Mouse (Mus musculus) neural tube, embryonic 11.5 days (tissue): ENCODE measurements around the gene Paqr6. TPM values are rescaled to one million over a fixed set of nuclear protein-coding genes. Genes with fewer than 3 reads are reported as not detected.

ENCODE experiments used
- ATAC-seq: fragments of 200-750 bp; cut with Nextera tagmentation; 2 replicates; pipeline ENCODE4 v1.8.0; 2017; ENCODE audit warnings: moderate number of reproducible peaks, mild to moderate bottlenecking, moderate TSS enrichment, moderate library complexity; ENCODE audit not compliant: insufficient read depth, low FRiP score, low TSS enrichment
- DNase-seq: peaks from one replicate; pipeline ENCODE4 v3.0.0-alpha.2; 2015; ENCODE audit warnings: low spot score
- H3K27ac ChIP-seq: fragments of 300-500 bp; sonication (generic); 2 replicates; pipeline ENCODE4 v1.5.1; 2014; ENCODE audit warnings: low read depth, mild to moderate bottlenecking, low read length
- H3K27me3 ChIP-seq: fragments of 300-500 bp; sonication (generic); 2 replicates; pipeline ENCODE4 v1.6.1; 2014; ENCODE audit warnings: mild to moderate bottlenecking, low read length, mixed read lengths; ENCODE audit not compliant: control insufficient read depth, insufficient read depth
- H3K36me3 ChIP-seq: fragments of 300-500 bp; sonication (generic); 2 replicates; pipeline ENCODE4 v1.6.1; 2014; ENCODE audit warnings: mild to moderate bottlenecking, low read length, moderate library complexity, mixed read lengths; ENCODE audit not compliant: control insufficient read depth, insufficient read depth
- H3K4me1 ChIP-seq: fragments of 300-500 bp; sonication (generic); 2 replicates; pipeline ENCODE4 v1.6.1; 2014; ENCODE audit warnings: low read length, mixed read lengths; ENCODE audit not compliant: control insufficient read depth, insufficient read depth
- H3K4me2 ChIP-seq: fragments of 300-500 bp; sonication (generic); 2 replicates; pipeline ENCODE4 v1.6.1; 2014; ENCODE audit warnings: low read depth, mild to moderate bottlenecking, moderate library complexity
- H3K4me3 ChIP-seq: fragments of 300-500 bp; sonication (generic); 2 replicates; pipeline ENCODE4 v1.5.1; 2014; ENCODE audit warnings: low read depth, low read length
- H3K9ac ChIP-seq: fragments of 300-500 bp; sonication (generic); 2 replicates; pipeline ENCODE4 v1.6.1; 2014; ENCODE audit warnings: mild to moderate bottlenecking, low read length
- H3K9me3 ChIP-seq: fragments of 300-500 bp; sonication (generic); 2 replicates; pipeline ENCODE4 v1.6.1; 2016; ENCODE audit warnings: low read length; ENCODE audit not compliant: control insufficient read depth
- WGBS: fragments of 180-500 bp; shearing (Covaris S2); extraction: QIAGEN DNeasy Blood & Tissue Kit; methylation state at CpG from one replicate; pipeline ENCODE4 v1.1.7; 2014; 5-methylcytosine and 5-hydroxymethylcytosine counted together
- polyA plus RNA-seq: library from polyadenylated mRNA; unstranded; fragments of >200 nt; fragmentation: Nextera tagmentation; extraction: Ambion mirVana; gene quantifications from 2 replicates; pipeline ENCODE4 v1.2.1, GENCODE M21; 2014

Paqr6 gene
- polyA plus RNA-seq, 1 experiment from 2014 or later: 1.1 TPM

DNA sequence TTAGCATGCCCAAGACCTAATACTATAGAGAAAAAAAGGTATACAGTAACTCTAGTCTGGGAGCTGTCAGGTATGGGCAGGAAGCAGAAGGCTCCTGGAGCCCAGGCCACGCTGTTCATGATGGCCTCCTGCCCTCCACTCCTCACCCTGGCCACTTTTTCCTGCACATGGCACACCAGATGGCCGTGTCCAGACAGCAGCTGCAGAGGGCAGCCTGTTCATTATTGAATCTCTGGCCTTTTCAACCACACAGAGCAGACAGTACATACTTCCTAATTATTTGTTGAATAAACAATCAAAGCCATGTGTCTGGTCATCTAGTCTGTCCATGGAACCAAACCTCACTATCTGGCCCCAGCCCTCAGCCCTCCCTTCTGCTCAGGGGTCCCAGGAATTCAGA, 34.3 kb downstream of the Paqr6 start:
- ATAC-seq (no peak), DNase-seq (no peak)
- no peak overlapping the region for H3K27ac ChIP-seq
- no peak overlapping the region for H3K9ac ChIP-seq
- peaks cover 2% of the 10 kb centered on the region; the same call in 1 of the 2 replicates for H3K36me3 ChIP-seq
- no peaks in the 10 kb centered on the region for H3K4me1 ChIP-seq
- no peaks in the 10 kb centered on the region for H3K27me3 ChIP-seq
- H3K9me3 ChIP-seq: no peaks in the 10 kb centered on the region
- WGBS: 88% methylated on average over 2 of the region's 2 CpGs
- no peak overlapping the region for H3K4me2 ChIP-seq
- no peak overlapping the region for H3K4me3 ChIP-seq

DNA sequence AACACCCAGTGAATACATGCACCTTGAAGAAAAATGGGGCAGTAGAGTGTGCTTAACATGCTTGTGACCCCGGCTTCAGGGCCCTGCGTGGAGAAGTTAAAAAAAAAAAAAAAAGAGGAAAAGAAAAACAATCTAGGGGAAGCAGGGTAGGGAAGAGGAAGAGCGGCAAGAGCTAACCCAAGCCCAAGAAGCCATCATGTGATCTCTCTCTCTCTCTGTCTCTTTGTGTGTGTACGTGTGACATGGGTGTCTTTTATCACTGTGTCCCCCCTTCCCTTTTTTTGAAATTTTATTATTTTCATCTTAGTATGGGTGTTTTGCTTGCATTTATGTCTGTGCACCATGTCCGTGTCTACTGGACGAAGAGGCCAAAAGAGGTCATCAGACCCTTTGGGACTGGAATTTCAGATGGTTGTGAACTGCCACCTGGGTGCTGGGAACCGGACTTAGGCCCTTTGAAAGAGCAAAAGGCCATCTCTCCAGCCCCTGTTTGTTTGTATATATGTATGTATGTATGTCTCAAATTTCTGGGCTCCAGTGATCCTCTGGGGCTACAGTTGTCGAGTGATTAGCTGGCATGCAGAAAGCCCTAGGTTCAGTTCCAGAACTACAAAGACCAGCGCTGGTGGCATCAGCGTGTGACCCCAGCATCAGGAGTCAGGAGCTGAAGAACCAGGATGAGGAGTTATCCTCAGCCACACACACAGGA, 39.3 kb downstream of the Paqr6 start:
- Histone ChIP-seq H3K36me3 (peaks cover 2% of the 10 kb centered on the region; the same call in 1 of the 2 replicates), H3K4me3 (no peak overlapping the region), H3K27ac (no peak overlapping the region), H3K27me3 (no peaks in the 10 kb centered on the region), H3K4me2 (no peak overlapping the region), H3K9me3 (no peaks in the 10 kb centered on the region), H3K9ac (no peak overlapping the region), H3K4me1 (0 out of 2 replicates have a peak, but pooled peaks cover 2% of the 10 kb centered on the region)
- no peak for ATAC-seq
- 92% methylated on average over 10 of the region's 10 CpGs for WGBS
- no peak for DNase-seq

DNA sequence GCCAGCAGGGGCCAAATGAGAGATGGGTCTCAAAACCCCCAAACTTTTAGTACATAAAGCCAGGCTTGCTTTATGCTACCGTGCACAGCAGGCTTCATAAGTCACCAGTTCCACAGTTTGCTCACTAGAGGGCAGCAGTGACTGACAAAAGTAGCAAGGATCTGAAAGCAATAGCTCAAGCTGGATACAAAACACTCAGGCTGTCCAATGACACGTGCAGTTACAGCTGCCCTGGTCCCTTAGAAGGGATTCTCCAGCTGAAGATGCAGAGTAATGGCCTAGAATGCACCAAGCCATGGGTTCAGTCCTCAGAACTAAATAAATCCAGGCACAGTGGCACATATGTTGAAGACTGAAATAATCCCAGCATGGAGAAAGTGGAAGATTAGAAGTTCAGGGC, 42.7 kb downstream of the Paqr6 start:
- ATAC-seq: no peak
- 4% methylated on average over 2 of the region's 2 CpGs for WGBS
- no peak overlapping the region for H3K27ac ChIP-seq

DNA sequence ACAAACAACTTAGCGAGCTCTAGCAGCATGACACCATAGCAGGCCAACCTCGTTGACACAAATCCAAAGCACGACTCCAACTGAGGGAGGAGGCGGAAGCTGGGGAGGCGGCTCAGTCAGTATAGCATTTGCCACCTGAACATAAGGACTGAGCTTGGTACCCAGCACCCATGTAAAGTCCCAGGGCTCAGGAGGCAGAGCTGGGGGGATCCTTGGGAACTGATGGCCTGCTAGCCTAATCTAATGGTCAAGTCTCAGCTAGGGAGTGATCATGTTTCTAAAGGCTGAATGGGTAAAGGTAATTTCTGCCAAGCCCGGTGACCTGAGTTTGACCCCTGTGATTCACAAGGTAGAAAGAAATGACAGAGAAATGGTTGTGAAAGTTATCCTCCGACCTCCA, 43.1 kb downstream of the Paqr6 start:
- DNase-seq (no peak), ATAC-seq (no peak)
- Histone ChIP-seq H3K9me3 (no peaks in the 10 kb centered on the region), H3K4me2 (no peak overlapping the region), H3K9ac (no peak overlapping the region), H3K4me3 (no peak overlapping the region), H3K36me3 (no peaks in the 10 kb centered on the region; the same call in 1 of the 2 replicates), H3K27ac (no peak overlapping the region), H3K27me3 (no peaks in the 10 kb centered on the region), H3K4me1 (peaks cover 3% of the 10 kb centered on the region; the same call in 1 of the 2 replicates)
- 54% methylated on average over 7 of the region's 7 CpGs for WGBS

More for the DNA sequence above, 42.7 kb downstream of the Paqr6 start:
- Histone ChIP-seq H3K9ac (no peak overlapping the region), H3K4me1 (peaks cover 3% of the 10 kb centered on the region; the same call in 1 of the 2 replicates), H3K36me3 (peaks cover 2% of the 10 kb centered on the region; the same call in 1 of the 2 replicates), H3K27me3 (no peaks in the 10 kb centered on the region), H3K4me3 (no peak overlapping the region), H3K4me2 (no peak overlapping the region), H3K9me3 (no peaks in the 10 kb centered on the region)
- DNase-seq: peak; percentile 78

DNA sequence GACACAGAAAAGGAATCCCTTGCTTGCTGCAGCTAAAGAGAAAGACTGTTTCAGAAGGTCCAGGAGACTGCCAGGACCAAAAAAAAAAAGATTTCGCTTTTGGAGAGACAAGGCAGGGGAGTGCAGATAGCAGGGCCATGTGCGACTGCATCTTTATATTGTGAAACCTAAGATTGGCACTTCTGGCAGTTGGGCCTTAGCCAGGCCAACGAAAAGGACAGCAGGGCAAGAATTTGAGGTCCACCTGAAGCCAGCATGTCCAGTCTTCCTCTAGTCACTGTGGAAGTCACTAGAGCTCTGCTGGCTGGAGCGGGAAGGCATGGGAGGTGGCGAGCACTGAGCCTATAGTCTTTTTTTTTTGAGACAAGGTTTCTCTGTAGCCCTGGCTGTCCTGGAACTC, 44.6 kb downstream of the Paqr6 start:
- Histone ChIP-seq H3K9me3 (no peaks in the 10 kb centered on the region), H3K4me2 (peak overlapping the region; percentile 70), H3K27ac (no peak overlapping the region), H3K4me3 (peak overlapping the region; percentile 60), H3K9ac (peak overlapping the region; percentile 84; the same call in 1 of the 2 replicates), H3K4me1 (peaks cover 3% of the 10 kb centered on the region; the same call in 1 of the 2 replicates), H3K36me3 (no peaks in the 10 kb centered on the region; the same call in 1 of the 2 replicates), H3K27me3 (no peaks in the 10 kb centered on the region)
- 73% methylated on average over 5 of the region's 5 CpGs for WGBS
- DNase-seq (no peak), ATAC-seq (no peak)

DNA sequence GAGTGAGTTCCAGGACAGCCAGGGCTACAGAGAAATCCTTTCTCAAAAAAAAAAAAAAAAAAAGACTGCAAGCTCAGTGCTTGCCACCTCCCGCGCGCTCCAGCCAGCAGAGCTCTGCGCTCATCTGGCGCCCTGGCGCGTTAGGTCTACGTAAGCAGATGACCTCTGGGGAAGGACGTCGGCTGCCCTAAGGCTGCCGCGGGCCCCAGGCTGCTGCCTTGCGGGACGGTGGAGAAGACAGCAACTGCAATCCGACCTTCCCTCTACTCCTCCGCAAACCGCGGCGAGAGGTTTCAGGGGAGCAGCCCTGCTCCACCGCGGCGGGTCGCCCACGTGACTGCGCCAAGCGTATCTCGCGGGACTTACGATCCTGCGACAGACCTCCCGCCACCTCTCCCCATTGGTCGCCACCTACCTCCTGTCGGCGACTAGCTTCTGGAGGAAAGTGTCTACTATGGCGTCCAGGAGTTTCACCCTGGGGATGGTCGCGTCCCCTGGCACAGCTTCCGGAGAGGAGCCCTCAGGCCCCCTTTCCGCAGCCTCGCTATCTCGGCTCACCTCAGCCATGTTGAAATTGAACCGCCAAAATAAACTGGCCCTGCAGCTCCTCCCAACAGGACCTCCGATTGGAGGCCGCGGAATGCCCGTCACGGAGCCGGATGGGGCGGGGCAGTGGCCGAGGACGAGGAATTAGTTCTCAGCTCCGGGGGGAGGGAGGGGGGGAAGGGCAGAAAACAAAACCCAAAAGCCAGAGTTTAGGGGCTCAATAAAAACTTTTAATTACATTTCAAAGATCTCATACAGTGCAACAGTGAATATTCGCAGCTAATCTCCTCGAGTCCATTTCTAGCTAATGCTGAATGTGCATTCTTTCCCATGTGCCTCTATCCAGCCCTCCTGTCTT, 45.6 kb downstream of the Paqr6 start, which contains the start of gene Pmf1:
Pmf1 (minus strand) TSS at position 591 of the 904 bp plus-strand sequence.
- ATAC-seq (peak; percentile 90), DNase-seq (peak; percentile 92)
- Histone ChIP-seq H3K4me3 (peak within 1 kb of the TSS; percentile 60), H3K4me2 (peak within 1 kb of the TSS; percentile 70), H3K9me3 (no peaks in the 10 kb centered on the region), H3K27ac (peak within 1 kb of the TSS; percentile 81), H3K36me3 (peaks cover 2% of the 10 kb centered on the region; the same call in 1 of the 2 replicates), H3K4me1 (peaks cover 3% of the 10 kb centered on the region; the same call in 1 of the 2 replicates), H3K27me3 (no peaks in the 10 kb centered on the region), H3K9ac (peak within 1 kb of the TSS; percentile 84)
- WGBS: under 1% methylated on average over 53 of the region's 54 CpGs

DNA sequence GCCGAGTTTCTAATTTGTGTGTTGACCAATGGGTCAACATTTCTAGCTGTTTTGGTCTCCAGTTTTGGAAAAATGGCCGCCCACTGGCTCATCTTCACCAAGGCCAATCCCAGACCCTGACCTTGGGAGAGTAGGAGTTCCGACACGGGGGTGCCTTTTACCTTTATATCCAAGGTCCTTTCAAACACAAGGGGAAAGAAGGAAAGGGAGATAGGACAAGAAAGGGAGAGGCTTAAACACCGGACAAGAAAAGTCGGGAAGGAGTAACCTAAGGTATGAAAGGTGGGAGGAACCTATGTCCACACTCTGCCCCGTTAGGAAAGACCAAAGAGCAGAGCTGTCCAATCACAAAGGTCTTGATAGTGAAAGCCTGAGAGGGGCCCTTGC, 46.3 kb downstream of the Paqr6 start:
- peaks cover 4% of the 10 kb centered on the region; the same call in 1 of the 2 replicates for H3K36me3 ChIP-seq
- H3K27me3 ChIP-seq: no peaks in the 10 kb centered on the region
- WGBS: 24% methylated on average over 7 of the region's 7 CpGs
- H3K9me3 ChIP-seq: no peaks in the 10 kb centered on the region
- H3K27ac ChIP-seq: no peak overlapping the region
- H3K9ac ChIP-seq: no peak overlapping the region
- peak overlapping the region; percentile 70 for H3K4me2 ChIP-seq
- peaks cover 3% of the 10 kb centered on the region; the same call in 1 of the 2 replicates for H3K4me1 ChIP-seq
- no peak for DNase-seq
- ATAC-seq: no peak
- H3K4me3 ChIP-seq: peak overlapping the region; percentile 60

DNA sequence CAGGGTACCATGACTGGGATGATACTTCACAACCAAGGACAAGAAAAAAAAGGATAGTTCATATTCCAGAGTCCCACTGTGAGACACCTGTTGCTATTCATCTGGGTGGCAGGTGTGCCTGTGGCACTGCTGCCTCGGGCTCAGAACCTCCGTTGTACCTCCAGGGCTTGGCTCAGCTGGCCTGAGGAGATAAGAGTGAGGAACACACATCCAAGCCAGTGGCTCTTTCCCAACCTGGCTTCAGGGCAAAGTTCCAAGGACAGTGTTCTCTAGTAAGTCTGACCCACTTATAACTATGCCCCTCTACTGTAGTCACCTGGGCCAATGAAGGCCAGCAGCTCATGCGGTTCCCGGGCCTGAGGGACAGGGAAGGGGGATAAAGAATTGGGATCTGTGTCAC, 47.3 kb downstream of the Paqr6 start:
- no peak overlapping the region for H3K27ac ChIP-seq
- H3K4me3 ChIP-seq: no peak overlapping the region
- H3K9me3 ChIP-seq: no peaks in the 10 kb centered on the region
- no peak overlapping the region for H3K9ac ChIP-seq
- peaks cover 7% of the 10 kb centered on the region for H3K36me3 ChIP-seq
- ATAC-seq (no peak), DNase-seq (no peak)
- H3K4me1 ChIP-seq: peaks cover 3% of the 10 kb centered on the region; the same call in 1 of the 2 replicates
- no peaks in the 10 kb centered on the region for H3K27me3 ChIP-seq
- WGBS: 86% methylated on average over 4 of the region's 4 CpGs
- H3K4me2 ChIP-seq: no peak overlapping the region
